Mouse (Mus musculus) neural tube, embryonic 15.5 days (tissue): ENCODE data around the gene Pin1. TPM values are rescaled to one million over a fixed set of nuclear protein-coding genes. Genes with fewer than 3 reads are reported as not detected.
"Not testable (repeated sequence)": the region's sequence is repeated elsewhere in the genome, so short reads cannot be mapped to it uniquely, and the experiment has no call there.

ENCODE experiments used
- ATAC-seq: fragments of 200-750 bp; cut with Nextera tagmentation; 2 replicates; pipeline ENCODE4 v1.8.0; 2017; ENCODE audit warnings: mild to moderate bottlenecking, moderate TSS enrichment, moderate library complexity; ENCODE audit not compliant: low FRiP score
- H3K27ac ChIP-seq: fragments of 300-500 bp; sonication (generic); replicated peaks from 2 replicates; pipeline ENCODE4 v1.5.1; 2015; ENCODE audit warnings: mild to moderate bottlenecking, inconsistent platforms
- H3K27me3 ChIP-seq: fragments of 300-500 bp; sonication (generic); replicated peaks from 2 replicates; pipeline ENCODE4 v1.6.1; 2015; ENCODE audit warnings: inconsistent platforms
- H3K36me3 ChIP-seq: fragments of 300-500 bp; sonication (generic); 2 replicates; pipeline ENCODE4 v1.6.1; 2015; ENCODE audit warnings: inconsistent platforms
- H3K4me1 ChIP-seq: fragments of 300-500 bp; sonication (generic); 2 replicates; pipeline ENCODE4 v1.6.1; 2015; ENCODE audit warnings: inconsistent platforms
- H3K4me2 ChIP-seq: fragments of 300-500 bp; sonication (generic); 2 replicates; pipeline ENCODE4 v1.6.1; 2015; ENCODE audit warnings: inconsistent platforms, mild to moderate bottlenecking, moderate library complexity
- H3K4me3 ChIP-seq: fragments of 300-500 bp; sonication (generic); replicated peaks from 2 replicates; pipeline ENCODE4 v1.5.1; 2015; ENCODE audit warnings: mild to moderate bottlenecking, inconsistent platforms
- H3K9ac ChIP-seq: fragments of 300-500 bp; sonication (generic); replicated peaks from 2 replicates; pipeline ENCODE4 v1.6.1; 2015; ENCODE audit warnings: mild to moderate bottlenecking, inconsistent platforms
- H3K9me3 ChIP-seq: fragments of 300-500 bp; sonication (generic); replicated peaks from 2 replicates; pipeline ENCODE4 v1.6.1; 2016; ENCODE audit warnings: inconsistent platforms
- WGBS: fragments of 180-500 bp; shearing (Covaris S2); methylation state at CpG from one replicate; pipeline ENCODE4 v1.1.7; 2015; ENCODE audit warnings: mixed read lengths; 5-methylcytosine and 5-hydroxymethylcytosine counted together
- polyA plus RNA-seq: library from polyadenylated mRNA; unstranded; fragments of >200 nt; fragmentation: Nextera tagmentation; extraction: Ambion mirVana; gene quantifications from 2 replicates; pipeline ENCODE4 v1.2.1, GENCODE M21; 2015

Gene Pin1
- 69.6 and 71.6 TPM in 2 replicates for polyA plus RNA-seq

DNA sequence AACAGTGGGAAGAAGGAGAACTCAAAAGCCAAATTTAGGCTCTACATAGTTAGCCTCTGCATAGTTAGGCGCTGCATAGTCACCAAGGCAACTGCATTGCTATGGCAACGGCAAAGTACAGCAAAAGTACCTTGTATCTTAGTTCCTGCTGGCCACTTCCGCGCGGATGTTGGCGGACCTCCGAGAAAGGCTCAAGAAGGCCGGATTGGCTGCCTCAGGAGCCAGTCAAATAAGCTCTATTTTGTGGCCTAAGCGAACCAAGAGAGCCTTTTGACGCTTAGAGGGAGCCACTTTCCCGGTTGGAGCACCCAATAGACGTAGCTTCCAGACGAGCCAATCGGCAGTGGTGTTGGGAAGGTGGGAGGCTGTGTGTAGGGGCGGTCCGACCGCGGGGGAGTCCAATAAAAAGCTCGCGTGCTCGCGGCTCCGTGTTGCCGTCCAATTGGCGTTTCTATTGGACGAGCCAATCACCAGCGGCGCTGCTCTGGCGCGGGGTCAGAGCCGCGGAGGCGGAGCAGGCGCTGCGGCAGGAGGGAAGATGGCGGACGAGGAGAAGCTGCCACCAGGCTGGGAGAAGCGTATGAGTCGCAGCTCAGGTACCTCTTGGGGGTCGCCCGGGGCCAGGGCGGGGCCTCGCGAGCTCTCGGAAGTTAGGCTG is at the start of gene Pin1:
Gene Pin1 (plus strand): TSS at position 494 of the 658 bp plus-strand sequence.
- Histone ChIP-seq H3K27me3 (no peaks in the 10 kb centered on the region), H3K9me3 (no peaks in the 10 kb centered on the region), H3K36me3 (peaks cover 41% of the 10 kb centered on the region), H3K9ac (peak within 1 kb of the TSS; percentile 87), H3K4me1 (peaks cover 46% of the 10 kb centered on the region), H3K27ac (peak within 1 kb of the TSS; percentile 74), H3K4me2 (peak within 1 kb of the TSS; percentile 82), H3K4me3 (peak within 1 kb of the TSS; percentile 97)
- under 1% methylated on average over 45 of the region's 45 CpGs for WGBS
- peak; percentile 99 for ATAC-seq

DNA sequence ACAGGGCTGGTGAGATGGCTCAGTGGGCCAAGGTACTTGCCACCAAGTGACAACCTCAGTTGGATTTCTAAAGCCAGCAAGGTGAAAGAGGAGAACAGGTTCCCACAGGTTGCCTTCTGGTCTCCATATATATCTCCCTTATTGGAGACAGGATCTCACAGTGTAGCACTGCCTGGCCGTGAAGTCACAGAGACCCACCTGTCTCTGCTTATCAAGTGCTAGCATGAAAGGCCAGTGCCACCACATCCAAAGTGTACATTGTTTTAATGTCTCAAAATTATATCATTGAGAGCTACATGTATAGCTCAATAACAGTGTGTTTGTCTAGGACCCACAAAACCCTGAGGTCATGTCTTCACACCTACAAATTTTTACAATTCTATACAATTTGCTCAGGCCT is 45.6 kb upstream of the Pin1 start:
- 93% methylated on average over 1 of the region's 1 CpGs for WGBS
- H3K4me1 ChIP-seq: peaks cover 10% of the 10 kb centered on the region; the same call in 1 of the 2 replicates
- H3K27me3 ChIP-seq: no peaks in the 10 kb centered on the region
- no peak overlapping the region for H3K4me3 ChIP-seq
- H3K9ac ChIP-seq: peak overlapping the region; percentile 83; the same call in 1 of the 2 replicates
- ATAC-seq: no peak
- peak overlapping the region; percentile 100; the same call in 1 of the 2 replicates for H3K27ac ChIP-seq
- H3K36me3 ChIP-seq: peaks cover 12% of the 10 kb centered on the region
- no peaks in the 10 kb centered on the region for H3K9me3 ChIP-seq
- peak overlapping the region; percentile 80 for H3K4me2 ChIP-seq

DNA sequence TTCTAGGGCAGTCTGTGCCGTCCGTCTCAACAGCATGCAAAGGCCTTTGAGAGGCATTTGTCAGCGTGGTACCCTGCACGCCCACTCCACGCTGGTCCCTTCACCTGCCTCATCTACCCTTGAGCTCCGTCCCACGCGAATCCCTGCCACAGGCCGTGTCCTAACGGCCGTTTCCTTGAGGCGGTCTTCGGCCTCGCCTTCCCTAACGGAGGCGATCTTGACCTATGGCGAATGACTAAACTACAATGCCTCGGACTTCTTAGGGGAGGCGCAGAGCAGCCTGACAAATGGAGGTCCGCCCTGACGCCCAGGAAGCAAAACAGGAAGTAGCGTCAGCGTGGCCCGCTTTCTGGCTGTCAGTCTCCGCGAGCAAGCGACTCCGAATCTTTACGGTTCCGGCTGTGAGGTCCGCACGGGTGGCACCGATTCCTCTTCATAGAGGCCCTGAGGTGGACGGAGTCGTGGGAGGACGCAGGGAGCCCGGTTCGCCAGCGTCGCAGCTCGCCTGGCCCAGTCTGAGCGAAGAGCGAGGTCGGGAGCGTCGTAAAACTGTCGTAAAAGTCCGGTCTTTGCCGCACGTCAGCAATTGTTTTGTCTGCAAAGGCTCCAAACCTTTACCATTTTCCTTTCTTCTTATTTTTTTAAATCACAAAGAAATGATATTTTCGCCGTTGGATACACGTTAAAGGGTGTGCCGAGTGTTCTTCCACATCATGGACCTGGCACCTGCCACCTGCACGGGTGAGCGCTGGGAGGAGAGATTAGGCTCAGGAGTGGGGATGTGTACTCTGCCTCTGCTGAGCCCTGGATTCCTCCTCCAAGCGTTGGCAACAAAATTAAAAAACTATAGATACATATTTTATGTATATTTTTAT is 44.6 kb upstream of the Pin1 start:
- Histone ChIP-seq H3K27me3 (no peaks in the 10 kb centered on the region), H3K4me3 (peak overlapping the region; percentile 83), H3K27ac (peak overlapping the region; percentile 100), H3K4me1 (peaks cover 10% of the 10 kb centered on the region; the same call in 1 of the 2 replicates), H3K9ac (peak overlapping the region; percentile 83), H3K9me3 (no peaks in the 10 kb centered on the region), H3K36me3 (peaks cover 6% of the 10 kb centered on the region; the same call in 1 of the 2 replicates), H3K4me2 (peak overlapping the region; percentile 80)
- under 1% methylated on average over 57 of the region's 57 CpGs for WGBS
- peak; percentile 92 for ATAC-seq

DNA sequence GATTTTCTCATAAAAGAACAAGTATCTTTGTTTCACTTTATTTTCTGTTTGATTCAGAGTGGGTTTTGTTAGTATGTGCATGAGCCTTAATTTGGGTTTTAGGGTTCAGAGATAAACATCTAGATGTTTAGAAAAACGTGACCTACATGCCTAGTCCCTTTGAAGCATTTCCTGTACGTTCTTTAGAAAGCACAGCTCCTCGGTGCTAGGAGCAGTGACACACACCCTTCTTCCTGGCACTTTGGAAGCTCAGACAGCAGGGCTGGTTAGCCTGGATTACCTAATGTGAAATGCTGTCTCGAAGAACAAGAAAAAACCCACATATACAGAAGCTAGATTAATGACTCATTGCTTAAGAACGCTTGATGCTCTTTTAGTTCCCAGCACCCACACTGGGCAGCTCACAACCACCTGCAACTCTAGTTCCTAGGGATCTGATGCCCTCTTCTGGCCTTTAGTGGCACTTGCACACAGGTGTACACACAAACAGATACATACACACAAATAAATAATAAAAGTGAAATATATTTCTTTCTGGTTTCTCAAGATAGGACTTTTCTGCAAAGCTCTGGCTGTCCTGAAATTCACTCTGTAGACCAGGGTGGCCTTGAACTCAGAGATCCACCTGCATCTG is 41.9 kb upstream of the Pin1 start:
- no peak for ATAC-seq
- H3K9ac ChIP-seq: no peak overlapping the region
- H3K4me1 ChIP-seq: peaks cover 10% of the 10 kb centered on the region; the same call in 1 of the 2 replicates
- no peak overlapping the region for H3K27ac ChIP-seq
- H3K36me3 ChIP-seq: peaks cover 3% of the 10 kb centered on the region; the same call in 1 of the 2 replicates
- H3K27me3 ChIP-seq: no peaks in the 10 kb centered on the region
- no peaks in the 10 kb centered on the region for H3K9me3 ChIP-seq
- H3K4me3 ChIP-seq: no peak overlapping the region
- WGBS: 89% methylated on average over 5 of the region's 5 CpGs
- H3K4me2 ChIP-seq: no peak overlapping the region

DNA sequence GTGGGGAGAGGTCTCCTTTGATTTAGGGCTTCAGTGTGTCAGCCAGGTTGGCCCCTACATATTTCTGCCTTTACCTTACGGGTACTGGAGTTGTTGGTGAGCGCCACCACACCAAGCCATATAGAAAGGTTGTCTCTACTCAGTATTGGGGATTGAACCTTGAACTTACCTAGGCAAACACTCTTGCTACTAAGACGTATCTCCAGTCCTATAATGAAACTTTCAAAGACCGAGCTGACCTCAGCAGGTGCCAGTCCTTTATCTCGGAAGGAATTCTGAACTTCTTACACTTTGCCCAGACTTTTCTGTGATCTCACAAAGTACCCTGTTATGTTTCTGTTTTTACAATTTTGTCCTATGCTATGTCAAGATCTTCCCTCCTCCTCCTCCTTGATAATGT is 39.9 kb upstream of the Pin1 start:
- no peak overlapping the region for H3K27ac ChIP-seq
- H3K9me3 ChIP-seq: no peaks in the 10 kb centered on the region
- H3K27me3 ChIP-seq: no peaks in the 10 kb centered on the region
- H3K4me2 ChIP-seq: no peak overlapping the region
- peaks cover 8% of the 10 kb centered on the region; the same call in 1 of the 2 replicates for H3K36me3 ChIP-seq
- no peak overlapping the region for H3K4me3 ChIP-seq
- 0 out of 2 replicates have a peak, but pooled peaks cover 2% of the 10 kb centered on the region for H3K4me1 ChIP-seq
- WGBS: 85% methylated on average over 5 of the region's 5 CpGs
- no peak for ATAC-seq
- H3K9ac ChIP-seq: no peak overlapping the region

DNA sequence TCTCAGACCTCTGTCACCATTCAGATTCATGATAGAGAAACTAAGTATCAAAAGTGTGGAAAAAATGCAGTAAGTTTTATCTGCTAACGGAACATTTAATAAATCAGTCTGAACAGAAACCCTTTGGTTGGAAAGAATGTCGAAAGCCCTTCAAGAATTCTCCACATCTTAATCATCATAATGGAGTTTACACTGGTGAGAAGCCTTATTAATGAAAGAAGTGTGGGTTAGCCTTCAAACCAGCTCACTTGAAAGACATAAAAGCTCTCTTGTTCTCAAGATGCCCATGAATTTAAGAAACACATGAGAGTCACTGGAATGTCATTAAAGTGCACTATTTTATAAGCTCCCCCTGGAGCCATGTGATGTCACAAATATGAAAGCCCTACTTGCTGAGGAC is 35.2 kb upstream of the Pin1 start:
- no peak overlapping the region for H3K4me3 ChIP-seq
- peaks cover 15% of the 10 kb centered on the region for H3K36me3 ChIP-seq
- no peak overlapping the region for H3K27ac ChIP-seq
- no peak for ATAC-seq
- WGBS: 90% methylated on average over 2 of the region's 2 CpGs
- no peaks in the 10 kb centered on the region for H3K4me1 ChIP-seq
- H3K27me3 ChIP-seq: no peaks in the 10 kb centered on the region
- H3K9me3 ChIP-seq: no peaks in the 10 kb centered on the region
- H3K9ac ChIP-seq: no peak overlapping the region
- no peak overlapping the region for H3K4me2 ChIP-seq

DNA sequence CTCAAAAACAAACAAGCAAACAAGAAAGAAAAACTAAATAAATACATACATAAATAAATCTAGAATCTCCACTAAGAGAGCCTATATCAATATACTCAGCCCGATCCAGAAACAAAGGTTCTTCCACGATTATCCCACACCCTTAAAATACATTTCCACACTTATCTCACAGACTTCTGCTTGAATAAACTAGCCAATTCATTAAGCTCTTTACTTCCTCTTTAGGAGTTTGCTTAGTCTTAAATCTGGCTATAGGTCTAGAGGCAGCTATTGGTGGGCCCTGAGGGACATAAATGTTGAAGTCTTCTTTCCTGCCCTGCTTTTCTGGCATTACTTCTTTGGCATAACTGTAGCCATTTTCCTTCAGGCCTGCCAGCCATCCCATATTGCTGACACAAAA is 20.6 kb upstream of the Pin1 start:
- ATAC-seq: no peak
- WGBS: 96% methylated on average over 2 of the region's 2 CpGs
- Histone ChIP-seq H3K9ac (no peak overlapping the region), H3K4me2 (no peak overlapping the region), H3K27ac (no peak overlapping the region), H3K36me3 (peaks cover 7% of the 10 kb centered on the region; the same call in 1 of the 2 replicates), H3K4me3 (no peak overlapping the region), H3K27me3 (no peaks in the 10 kb centered on the region), H3K4me1 (no peaks in the 10 kb centered on the region), H3K9me3 (no peaks in the 10 kb centered on the region)

DNA sequence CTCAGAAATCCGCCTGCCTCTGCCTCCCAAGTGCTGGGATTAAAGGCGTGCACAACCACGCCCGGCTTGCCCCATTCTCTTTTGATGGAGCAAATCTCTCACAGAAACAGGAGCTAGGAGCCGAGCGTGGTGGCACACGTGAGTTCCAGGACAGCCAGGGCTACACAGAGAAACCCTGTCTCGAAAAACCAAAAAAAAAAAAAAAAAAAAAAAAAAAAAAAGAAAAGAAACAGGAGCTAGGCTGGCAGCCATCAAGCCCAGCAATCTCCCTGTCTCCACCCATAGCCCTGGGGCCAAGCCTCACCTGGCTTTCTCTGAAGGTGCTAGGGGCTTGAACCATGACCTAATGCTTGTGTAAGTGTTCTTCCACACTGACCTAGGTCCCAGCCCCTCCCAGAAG is 16.2 kb upstream of the Pin1 start:
- not testable (repeated sequence) for H3K27me3 ChIP-seq, H3K9ac ChIP-seq, H3K27ac ChIP-seq, H3K9me3 ChIP-seq, H3K4me2 ChIP-seq, ATAC-seq, H3K4me3 ChIP-seq
- H3K36me3 ChIP-seq: peaks cover 26% of the 10 kb centered on the region
- 93% methylated on average over 8 of the region's 8 CpGs for WGBS
- H3K4me1 ChIP-seq: peaks cover 12% of the 10 kb centered on the region

DNA sequence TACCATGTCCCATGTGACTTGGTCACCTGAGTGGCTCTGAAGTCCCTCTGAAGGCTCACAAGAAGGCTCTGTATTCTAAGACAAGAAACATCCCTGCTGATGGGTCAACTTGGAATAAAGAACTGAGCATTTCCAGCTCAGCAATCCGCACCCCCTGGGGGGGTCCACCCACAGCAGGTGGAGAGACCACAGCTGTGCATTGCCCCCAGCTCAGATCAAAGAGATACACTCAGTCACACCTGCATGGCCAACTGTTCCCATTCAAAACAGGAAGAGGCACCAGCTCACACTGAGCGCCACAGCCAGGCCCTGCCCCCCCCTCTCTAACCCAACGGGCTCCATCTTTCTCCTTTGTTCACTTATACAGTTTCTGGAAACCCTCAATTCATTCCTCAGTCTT is 15.6 kb upstream of the Pin1 start:
- H3K36me3 ChIP-seq: peaks cover 26% of the 10 kb centered on the region
- no peak for ATAC-seq
- 74% methylated on average over 3 of the region's 3 CpGs for WGBS

DNA sequence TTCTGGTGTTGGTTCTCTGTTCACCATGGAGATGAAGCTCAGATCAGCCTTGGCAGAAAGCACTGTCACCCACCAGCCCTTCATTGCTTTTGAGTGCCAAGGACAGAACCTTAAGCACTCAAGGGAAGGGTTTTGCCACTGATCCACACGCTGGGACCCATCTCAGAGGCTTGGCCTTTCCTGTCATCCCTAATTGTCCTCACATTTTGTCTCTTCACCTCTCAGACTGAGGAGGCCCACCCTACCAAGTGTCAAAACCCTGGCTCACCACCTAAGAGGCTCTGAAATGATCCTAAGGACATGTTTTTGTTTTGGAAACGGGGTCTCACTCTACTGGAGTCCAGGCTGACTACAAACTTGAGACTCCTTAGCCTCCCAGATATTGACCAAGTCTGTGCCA is 15.1 kb upstream of the Pin1 start:
- ATAC-seq: no peak

More for the DNA sequence above, 15.6 kb upstream of the Pin1 start:
- H3K27ac ChIP-seq: no peak overlapping the region
- H3K4me1 ChIP-seq: peaks cover 18% of the 10 kb centered on the region
- H3K4me3 ChIP-seq: no peak overlapping the region
- no peak overlapping the region for H3K4me2 ChIP-seq
- no peaks in the 10 kb centered on the region for H3K9me3 ChIP-seq
- no peaks in the 10 kb centered on the region for H3K27me3 ChIP-seq
- no peak overlapping the region for H3K9ac ChIP-seq

DNA sequence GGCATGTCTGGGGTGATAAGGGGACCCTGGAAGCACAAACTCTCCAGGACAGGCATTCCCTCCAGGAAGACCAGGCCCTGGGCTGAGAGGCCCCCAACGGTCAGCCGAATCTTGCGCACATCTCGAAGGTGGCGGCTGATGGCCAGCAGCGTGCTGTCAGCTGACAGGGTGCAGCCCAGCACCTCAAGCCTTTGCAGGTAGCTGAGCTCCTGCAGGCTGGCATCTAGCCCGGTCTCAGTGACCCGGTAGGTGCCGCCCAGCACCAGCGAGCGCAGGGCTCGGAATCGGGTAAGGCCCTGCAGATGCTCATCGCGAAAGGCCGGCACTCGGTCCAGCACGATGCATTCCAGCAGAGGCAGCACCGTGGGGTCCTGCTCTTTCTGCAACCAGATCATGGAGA is 13.3 kb upstream of the Pin1 start:
- no peaks in the 10 kb centered on the region for H3K9me3 ChIP-seq
- H3K27ac ChIP-seq: no peak overlapping the region
- no peaks in the 10 kb centered on the region for H3K27me3 ChIP-seq
- no peak overlapping the region for H3K4me2 ChIP-seq
- H3K9ac ChIP-seq: no peak overlapping the region
- H3K4me1 ChIP-seq: peaks cover 30% of the 10 kb centered on the region
- no peak for ATAC-seq
- WGBS: 97% methylated on average over 19 of the region's 19 CpGs
- peaks cover 26% of the 10 kb centered on the region for H3K36me3 ChIP-seq
- H3K4me3 ChIP-seq: no peak overlapping the region

More for the DNA sequence above, 15.1 kb upstream of the Pin1 start:
- H3K27me3 ChIP-seq: no peaks in the 10 kb centered on the region
- no peak overlapping the region for H3K4me3 ChIP-seq
- H3K4me2 ChIP-seq: no peak overlapping the region
- WGBS: 92% methylated on average over 2 of the region's 2 CpGs
- H3K9ac ChIP-seq: no peak overlapping the region
- peaks cover 26% of the 10 kb centered on the region for H3K36me3 ChIP-seq
- H3K9me3 ChIP-seq: no peaks in the 10 kb centered on the region
- no peak overlapping the region for H3K27ac ChIP-seq
- peaks cover 23% of the 10 kb centered on the region for H3K4me1 ChIP-seq
